Mouse (Mus musculus): ENCODE measurements at regions not wholly inside any gene's neighbourhood (a gene's known extent, or its start where the extent isn't known, plus 50 kb on each side); places are given as distances from the start of the nearest gene placed in this dataset.

DNA sequence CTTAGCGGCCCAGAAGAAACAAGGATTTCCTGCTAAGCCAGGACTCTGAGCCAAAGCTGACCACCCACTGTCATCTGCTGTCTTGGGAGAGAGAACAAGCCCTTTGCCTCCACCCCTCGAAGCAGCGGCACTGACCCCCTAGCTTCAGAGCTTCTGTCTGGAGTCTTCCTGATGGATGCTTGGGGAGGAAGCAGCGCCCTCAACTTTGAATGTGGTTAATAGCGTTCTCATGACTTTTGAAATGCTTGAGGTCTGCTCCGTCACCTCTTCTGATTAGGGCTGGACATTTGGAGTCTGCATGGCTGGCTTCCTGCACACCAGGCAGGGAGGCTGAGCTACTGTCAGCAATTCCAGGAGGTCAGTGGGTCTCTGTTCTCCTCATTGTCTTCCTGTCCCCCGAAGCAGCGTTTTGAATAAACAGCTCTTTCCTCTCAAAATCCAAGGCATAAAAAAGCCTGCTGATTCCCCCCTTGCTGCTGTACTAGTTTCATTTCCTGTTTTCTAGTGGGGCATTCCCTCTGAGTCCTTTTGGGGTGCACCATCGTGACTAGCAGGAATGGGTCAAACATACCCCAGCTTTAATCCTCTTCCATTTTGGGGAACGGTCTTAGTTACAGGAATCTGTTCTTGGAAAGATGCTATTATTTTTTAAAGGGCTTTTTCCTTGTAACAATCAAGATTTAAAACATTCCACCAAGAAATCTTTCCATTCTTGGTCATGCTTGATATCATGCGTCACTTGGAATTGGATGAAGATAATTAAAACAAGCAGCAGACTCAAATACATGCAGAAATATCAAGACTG is 256.0 kb downstream of the Ankrd16 start:
- DNase-seq (ENCODE audit: low read depth, low spot score), result no peak

DNA sequence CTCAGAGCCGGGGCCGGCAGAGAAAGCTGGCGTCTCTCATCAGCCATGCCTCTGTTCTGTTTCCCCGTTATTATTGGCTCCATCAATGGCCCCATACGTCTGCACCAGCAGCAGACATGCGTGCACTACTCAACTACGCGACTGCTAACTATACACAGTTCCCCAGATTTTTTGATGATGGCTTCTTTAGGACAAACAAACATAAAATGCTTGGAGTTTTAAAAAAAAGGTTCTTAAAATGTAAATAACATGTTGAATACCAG is 256.6 kb downstream of the Ankrd16 start:
- DNase-seq (ENCODE audit: low read depth, low spot score), result no peak

DNA sequence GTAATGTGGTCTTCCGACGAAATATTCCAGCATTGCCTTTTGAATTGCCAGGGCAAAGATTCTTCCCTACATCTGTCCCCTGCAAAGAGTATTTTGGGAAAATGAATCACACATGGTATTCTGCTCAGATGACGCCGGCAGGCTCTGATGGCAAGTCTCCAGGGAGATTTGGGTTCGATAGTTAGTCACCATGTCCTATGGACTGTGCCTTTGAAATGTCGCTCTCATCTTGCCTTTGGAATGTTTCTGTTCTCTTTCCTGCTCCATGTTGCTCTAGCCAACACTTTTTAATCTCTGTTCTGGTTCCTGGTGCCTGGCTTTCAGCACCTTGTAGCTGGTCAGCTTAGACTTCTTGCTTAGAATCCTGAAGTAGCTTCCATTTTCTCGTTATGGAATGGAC is 252.3 kb downstream of the Itga8 start:
- DNase-seq (ENCODE audit: low read depth, low spot score), result no peak

DNA sequence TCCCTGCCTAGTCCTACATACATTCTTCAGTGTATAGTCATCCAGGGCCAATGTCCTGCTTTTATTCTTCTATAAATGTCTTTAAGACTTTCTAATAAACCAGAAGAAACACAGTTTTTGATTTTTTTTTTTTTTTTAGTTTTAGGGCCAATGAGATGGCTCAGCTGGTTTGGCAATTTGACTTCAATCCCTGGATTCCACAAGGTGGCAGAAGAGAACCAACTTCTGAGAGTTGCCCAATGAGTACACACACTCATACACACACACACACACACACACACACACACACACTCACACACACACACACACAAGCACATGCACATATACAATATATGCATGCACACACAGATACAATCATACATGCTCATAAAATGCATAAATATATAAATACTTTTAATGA is 251.8 kb downstream of the Itga8 start:
- DNase-seq (ENCODE audit: low read depth, low spot score), result no peak

DNA sequence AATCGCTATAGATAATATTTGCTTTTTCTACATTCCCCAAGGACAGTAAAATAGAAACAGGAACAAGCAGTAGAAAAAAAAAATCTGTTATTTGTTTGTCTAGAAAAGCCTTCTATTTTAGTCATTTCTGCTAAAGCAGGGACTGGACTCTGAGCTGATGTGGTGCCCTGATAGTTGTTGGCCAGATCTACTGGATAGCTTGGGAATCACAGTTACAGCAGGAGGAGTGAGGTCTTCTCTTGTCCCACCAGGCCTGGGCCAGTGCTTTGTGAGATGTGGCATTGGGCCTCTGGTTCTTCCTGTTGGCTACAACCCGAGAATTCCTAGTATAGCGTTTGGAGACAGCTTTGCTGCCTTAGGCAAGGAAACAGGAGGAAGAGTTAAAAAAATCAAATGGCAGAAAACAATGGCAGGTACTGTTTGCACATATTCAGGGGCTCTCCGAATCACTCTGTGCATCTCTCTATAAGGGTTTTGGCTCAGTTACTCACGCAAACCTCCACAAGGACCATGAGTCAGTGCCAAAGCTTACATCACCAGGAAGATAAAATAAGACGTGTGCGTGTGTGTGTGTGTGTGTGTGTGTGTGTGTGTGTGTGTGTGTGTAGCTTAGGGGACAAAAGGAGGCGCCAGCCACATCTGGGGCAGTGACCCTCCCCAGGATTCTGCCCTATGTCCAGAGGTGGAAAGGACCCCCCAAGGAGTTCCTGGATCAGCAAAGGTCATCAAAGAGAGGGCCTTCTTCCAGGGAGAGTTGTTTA is 248.1 kb downstream of the Itga8 start:
- DNase-seq (ENCODE audit: low read depth, low spot score), result no peak

DNA sequence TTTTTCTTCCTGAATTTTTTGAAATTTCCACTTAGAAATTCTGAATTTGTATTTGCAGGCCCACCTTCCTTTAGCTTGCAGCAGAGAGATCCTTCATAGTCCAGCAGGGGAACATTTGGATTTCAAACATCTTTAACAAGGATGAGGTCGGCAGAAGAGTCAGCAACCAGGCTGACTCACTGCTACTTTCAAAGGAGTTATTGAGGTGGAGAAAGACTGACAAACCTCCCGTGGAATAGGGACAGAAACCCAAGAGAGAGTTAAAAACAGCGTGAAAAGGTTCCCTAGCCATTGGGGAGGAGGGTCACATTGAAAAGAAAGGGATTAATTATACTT is 247.6 kb downstream of the Itga8 start:
- DNase-seq (ENCODE audit: low read depth, low spot score), result no peak

All from mesoderm, embryonic 11.5 days (tissue).